Mouse (Mus musculus): Measurements from ENCODE around the gene Lrrtm4.

DNA sequence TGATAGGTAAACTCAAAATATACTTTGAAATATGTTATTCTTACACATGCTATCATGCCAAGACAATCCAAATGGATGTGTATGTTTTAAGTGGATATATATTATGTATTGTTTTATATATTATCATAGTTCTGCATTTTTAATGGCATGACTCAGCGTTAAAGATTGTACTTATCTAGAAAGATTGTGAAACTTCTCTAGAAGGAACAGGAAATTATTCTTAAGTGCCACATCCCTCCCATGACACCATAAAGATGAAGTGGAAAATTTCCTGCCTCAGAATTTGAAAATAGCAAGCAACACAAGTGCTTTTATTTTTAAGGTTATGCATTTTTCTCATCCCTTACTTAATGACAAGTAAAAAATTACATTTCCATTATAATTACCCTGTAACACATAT lies 563.5 kb downstream of the Lrrtm4 start:
- TF ChIP-seq CTCF (IDR thresholded peaks at IDR 0.05; ENCODE audit: low read depth, low read length) (no peak), POLR2A (IDR thresholded peaks at IDR 0.05; ENCODE audit: borderline replicate concordance, low read depth, low read length) (no peak)

Data from bone marrow macrophage, adult 2 months (primary cell).